Mouse (Mus musculus): ENCODE data around the gene Ajap1. TPM values are rescaled to one million over a fixed set of nuclear protein-coding genes. Genes with fewer than 3 reads are reported as not detected.

Gene Ajap1
- polyA plus RNA-seq (2014; fragmentation: Nextera tagmentation; extraction: Ambion mirVana), result 0.17 and 0.27 TPM in 2 replicates

GRCm38 (mm10) chr4:153482459-153483338 lies at the start of gene Ajap1:
Gene Ajap1 (minus strand): TSS chr4:153482811.
- Histone ChIP-seq H3K9me3 (replicated peaks; ENCODE audit: control insufficient read depth, low read length) (no peaks in the 10 kb centered on the region), H3K36me3 (ENCODE audit: control insufficient read depth, insufficient read depth, low read length) (no peaks in the 10 kb centered on the region), H3K4me3 (ENCODE audit: low read depth, low read length) (peak within 1 kb of the TSS; percentile 48), H3K9ac (ENCODE audit: low read depth, low read length) (no peak within 1 kb of the TSS), H3K4me1 (ENCODE audit: control insufficient read depth, insufficient read depth, low read length) (peaks cover 11% of the 10 kb centered on the region; the same call in 1 of the 2 replicates), H3K27ac (ENCODE audit: low read depth, low read length) (no peak within 1 kb of the TSS), H3K4me2 (peak within 1 kb of the TSS; percentile 77), H3K27me3 (ENCODE audit: control insufficient read depth, insufficient read depth, low read length) (peaks cover 78% of the 10 kb centered on the region)
- ATAC-seq (replicated peaks; ENCODE audit: insufficient number of reproducible peaks, low FRiP score, low TSS enrichment), result no peak
- under 1% methylated on average over 86 of the region's 114 CpGs for whole genome bisulfite sequencing (ENCODE audit: insufficient replicate concordance)

- Histone ChIP-seq H3K27ac (ENCODE audit: low read depth, low read length) (no peak overlapping the region), H3K4me2 (no peak overlapping the region), H3K9ac (ENCODE audit: low read depth, low read length) (no peak overlapping the region), H3K36me3 (ENCODE audit: control insufficient read depth, insufficient read depth, low read length) (no peaks in the 10 kb centered on the region), H3K27me3 (ENCODE audit: control insufficient read depth, insufficient read depth, low read length) (no peaks in the 10 kb centered on the region; the same call in 1 of the 2 replicates), H3K9me3 (replicated peaks; ENCODE audit: control insufficient read depth, low read length) (no peaks in the 10 kb centered on the region), H3K4me3 (ENCODE audit: low read depth, low read length) (no peak overlapping the region), H3K4me1 (ENCODE audit: control insufficient read depth, insufficient read depth, low read length) (peaks cover 5% of the 10 kb centered on the region; the same call in 1 of the 2 replicates)
- 66% methylated on average over 14 of the region's 14 CpGs for WGBS (ENCODE audit: insufficient replicate concordance)
- ATAC-seq (replicated peaks; ENCODE audit: insufficient number of reproducible peaks, low FRiP score, low TSS enrichment), result no peak
These were observed 47.9 kb upstream of the Ajap1 start for GRCm38 (mm10) chr4:153530536-153530935.

DNA sequence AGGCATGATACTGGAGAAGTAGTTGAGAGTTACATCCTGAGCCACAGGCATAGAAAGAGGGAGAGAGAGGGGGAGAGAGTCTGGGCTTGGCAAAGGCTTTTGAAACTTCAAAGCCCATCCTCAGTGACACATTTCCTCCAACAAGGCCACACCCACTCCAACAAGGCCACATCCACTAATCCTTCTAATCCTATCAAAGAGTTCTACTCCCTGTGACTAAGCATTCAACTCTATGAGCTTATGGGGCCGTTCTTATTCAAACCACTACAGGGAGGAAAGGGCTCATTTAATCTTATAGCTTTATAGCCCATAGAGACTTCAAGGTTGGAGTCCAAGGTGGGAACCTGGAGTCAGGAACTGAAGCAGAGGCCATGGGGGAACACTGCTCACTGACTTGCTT lies 39.0 kb upstream of the Ajap1 start:
- ATAC-seq (replicated peaks; ENCODE audit: insufficient number of reproducible peaks, low FRiP score, low TSS enrichment), result no peak
- Histone ChIP-seq H3K4me3 (ENCODE audit: low read depth, low read length) (no peak overlapping the region), H3K4me1 (ENCODE audit: control insufficient read depth, insufficient read depth, low read length) (no peaks in the 10 kb centered on the region), H3K27ac (ENCODE audit: low read depth, low read length) (no peak overlapping the region), H3K9me3 (replicated peaks; ENCODE audit: control insufficient read depth, low read length) (0 out of 2 replicates have a peak, but pooled peaks cover 4% of the 10 kb centered on the region), H3K27me3 (ENCODE audit: control insufficient read depth, insufficient read depth, low read length) (no peaks in the 10 kb centered on the region), H3K9ac (ENCODE audit: low read depth, low read length) (no peak overlapping the region), H3K4me2 (no peak overlapping the region), H3K36me3 (ENCODE audit: control insufficient read depth, insufficient read depth, low read length) (no peaks in the 10 kb centered on the region)
- WGBS (ENCODE audit: insufficient replicate concordance), result 65% methylated on average over 1 of the region's 1 CpGs

GRCm38 (mm10) chr4:153519888-153520287 lies 37.3 kb upstream of the Ajap1 start:
- H3K4me1 ChIP-seq (ENCODE audit: control insufficient read depth, insufficient read depth, low read length), result no peaks in the 10 kb centered on the region
- no peak overlapping the region for H3K4me2 ChIP-seq

GRCm38 (mm10) chr4:153519289-153519688 lies 36.7 kb upstream of the Ajap1 start:
- no peak for ATAC-seq (replicated peaks; ENCODE audit: insufficient number of reproducible peaks, low FRiP score, low TSS enrichment)
- no peaks in the 10 kb centered on the region for H3K27me3 ChIP-seq (ENCODE audit: control insufficient read depth, insufficient read depth, low read length)
- H3K4me3 ChIP-seq (ENCODE audit: low read depth, low read length), result no peak overlapping the region
- no peaks in the 10 kb centered on the region for H3K36me3 ChIP-seq (ENCODE audit: control insufficient read depth, insufficient read depth, low read length)
- H3K4me1 ChIP-seq (ENCODE audit: control insufficient read depth, insufficient read depth, low read length), result no peaks in the 10 kb centered on the region
- H3K9ac ChIP-seq (ENCODE audit: low read depth, low read length), result no peak overlapping the region
- WGBS (ENCODE audit: insufficient replicate concordance), result 70% methylated on average over 1 of the region's 1 CpGs
- 0 out of 2 replicates have a peak, but pooled peaks cover 4% of the 10 kb centered on the region for H3K9me3 ChIP-seq (replicated peaks; ENCODE audit: control insufficient read depth, low read length)
- H3K4me2 ChIP-seq, result no peak overlapping the region
- no peak overlapping the region for H3K27ac ChIP-seq (ENCODE audit: low read depth, low read length)

More at GRCm38 (mm10) chr4:153519888-153520287, 37.3 kb upstream of the Ajap1 start:
- 0 out of 2 replicates have a peak, but pooled peaks cover 4% of the 10 kb centered on the region for H3K9me3 ChIP-seq (replicated peaks; ENCODE audit: control insufficient read depth, low read length)
- H3K36me3 ChIP-seq (ENCODE audit: control insufficient read depth, insufficient read depth, low read length), result no peaks in the 10 kb centered on the region
- H3K27me3 ChIP-seq (ENCODE audit: control insufficient read depth, insufficient read depth, low read length), result no peaks in the 10 kb centered on the region
- ATAC-seq (replicated peaks; ENCODE audit: insufficient number of reproducible peaks, low FRiP score, low TSS enrichment), result no peak
- H3K4me3 ChIP-seq (ENCODE audit: low read depth, low read length), result no peak overlapping the region
- WGBS (ENCODE audit: insufficient replicate concordance), result 80% methylated on average over 3 of the region's 3 CpGs
- H3K9ac ChIP-seq (ENCODE audit: low read depth, low read length), result no peak overlapping the region
- no peak overlapping the region for H3K27ac ChIP-seq (ENCODE audit: low read depth, low read length)

- 85% methylated on average over 10 of the region's 10 CpGs for WGBS (ENCODE audit: insufficient replicate concordance)
- no peak overlapping the region for H3K4me2 ChIP-seq
- no peaks in the 10 kb centered on the region for H3K4me1 ChIP-seq (ENCODE audit: control insufficient read depth, insufficient read depth, low read length)
- no peak overlapping the region for H3K4me3 ChIP-seq (ENCODE audit: low read depth, low read length)
- 0 out of 2 replicates have a peak, but pooled peaks cover 4% of the 10 kb centered on the region for H3K9me3 ChIP-seq (replicated peaks; ENCODE audit: control insufficient read depth, low read length)
- H3K27me3 ChIP-seq (ENCODE audit: control insufficient read depth, insufficient read depth, low read length), result no peaks in the 10 kb centered on the region
- H3K36me3 ChIP-seq (ENCODE audit: control insufficient read depth, insufficient read depth, low read length), result no peaks in the 10 kb centered on the region
- H3K9ac ChIP-seq (ENCODE audit: low read depth, low read length), result no peak overlapping the region
- no peak overlapping the region for H3K27ac ChIP-seq (ENCODE audit: low read depth, low read length)
- ATAC-seq (replicated peaks; ENCODE audit: insufficient number of reproducible peaks, low FRiP score, low TSS enrichment), result no peak
These were observed 33.2 kb upstream of the Ajap1 start for GRCm38 (mm10) chr4:153515786-153516185.

GRCm38 (mm10) chr4:153514071-153514470 lies 31.5 kb upstream of the Ajap1 start:
- Histone ChIP-seq H3K9me3 (replicated peaks; ENCODE audit: control insufficient read depth, low read length) (0 out of 2 replicates have a peak, but pooled peaks cover 4% of the 10 kb centered on the region), H3K27ac (ENCODE audit: low read depth, low read length) (no peak overlapping the region), H3K4me3 (ENCODE audit: low read depth, low read length) (no peak overlapping the region), H3K4me2 (no peak overlapping the region), H3K27me3 (ENCODE audit: control insufficient read depth, insufficient read depth, low read length) (no peaks in the 10 kb centered on the region), H3K36me3 (ENCODE audit: control insufficient read depth, insufficient read depth, low read length) (no peaks in the 10 kb centered on the region), H3K4me1 (ENCODE audit: control insufficient read depth, insufficient read depth, low read length) (no peaks in the 10 kb centered on the region), H3K9ac (ENCODE audit: low read depth, low read length) (no peak overlapping the region)
- ATAC-seq (replicated peaks; ENCODE audit: insufficient number of reproducible peaks, low FRiP score, low TSS enrichment), result no peak
- WGBS (ENCODE audit: insufficient replicate concordance), result 73% methylated on average over 6 of the region's 6 CpGs

DNA sequence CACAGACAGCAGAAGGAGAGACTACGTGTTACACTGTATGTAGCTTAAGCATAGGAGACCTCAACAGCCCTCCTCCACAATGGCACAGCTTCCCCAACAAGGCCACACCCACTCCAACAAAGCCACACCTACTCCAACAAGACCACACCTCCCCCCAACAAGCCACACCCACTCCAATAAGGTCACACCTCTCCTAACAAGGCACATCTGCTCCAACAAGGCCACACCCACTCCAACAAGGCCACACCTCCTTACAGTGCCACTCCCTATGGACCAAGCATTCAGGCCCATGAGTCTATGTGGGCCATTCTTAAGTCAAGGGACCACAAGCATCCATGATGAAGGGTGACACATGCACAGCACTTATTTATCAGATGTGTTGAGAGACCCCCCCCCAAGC lies 28.9 kb upstream of the Ajap1 start:
- H3K9me3 ChIP-seq (replicated peaks; ENCODE audit: control insufficient read depth, low read length), result no peaks in the 10 kb centered on the region
- peak; percentile 79 for ATAC-seq (replicated peaks; ENCODE audit: insufficient number of reproducible peaks, low FRiP score, low TSS enrichment)
- H3K27ac ChIP-seq (ENCODE audit: low read depth, low read length), result no peak overlapping the region
- no peaks in the 10 kb centered on the region for H3K36me3 ChIP-seq (ENCODE audit: control insufficient read depth, insufficient read depth, low read length)
- no peak overlapping the region for H3K9ac ChIP-seq (ENCODE audit: low read depth, low read length)
- no peak overlapping the region for H3K4me3 ChIP-seq (ENCODE audit: low read depth, low read length)
- H3K4me2 ChIP-seq, result no peak overlapping the region
- H3K4me1 ChIP-seq (ENCODE audit: control insufficient read depth, insufficient read depth, low read length), result no peaks in the 10 kb centered on the region
- WGBS (ENCODE audit: insufficient replicate concordance), result 77% methylated on average over 1 of the region's 1 CpGs
- H3K27me3 ChIP-seq (ENCODE audit: control insufficient read depth, insufficient read depth, low read length), result no peaks in the 10 kb centered on the region

Measured in heart, embryonic 11.5 days (tissue).